Mouse (Mus musculus) gastrocnemius, postnatal 14 days (tissue): Measurements from ENCODE around the gene Gm21748. TPM values are rescaled to one million over a fixed set of nuclear protein-coding genes. Genes with fewer than 3 reads are reported as not detected.
"Not testable (repeated sequence)": the region's sequence is repeated elsewhere in the genome, so short reads cannot be mapped to it uniquely, and the experiment has no call there.

Experiments used
- DNase-seq: peaks from one replicate; pipeline ENCODE4 v3.0.0; 2021; ENCODE audit warnings: mixed read lengths
- intact Hi-C: fragments of 180-260 bp; cut with DNase I; formaldehyde crosslinking; loops from one replicate; pipeline ENCODE4 v1.15.1; 2025; ENCODE audit warnings: low total_unique reads
- long read RNA-seq, 2 experiments: library from polyadenylated mRNA; stranded (forward); transcript quantifications; one replicate each; pipeline ENCODE4 v2.0.0; 2021
- total RNA-seq, 2 experiments: library from RNA; stranded (reverse); gene quantifications; 2 replicates each; pipeline ENCODE4 v1.2.3; 2021

The Gm21748 gene
- total RNA-seq: not detected
- long read RNA-seq, experiment 1: 0 reads
- long read RNA-seq, experiment 2: 0 reads

DNA sequence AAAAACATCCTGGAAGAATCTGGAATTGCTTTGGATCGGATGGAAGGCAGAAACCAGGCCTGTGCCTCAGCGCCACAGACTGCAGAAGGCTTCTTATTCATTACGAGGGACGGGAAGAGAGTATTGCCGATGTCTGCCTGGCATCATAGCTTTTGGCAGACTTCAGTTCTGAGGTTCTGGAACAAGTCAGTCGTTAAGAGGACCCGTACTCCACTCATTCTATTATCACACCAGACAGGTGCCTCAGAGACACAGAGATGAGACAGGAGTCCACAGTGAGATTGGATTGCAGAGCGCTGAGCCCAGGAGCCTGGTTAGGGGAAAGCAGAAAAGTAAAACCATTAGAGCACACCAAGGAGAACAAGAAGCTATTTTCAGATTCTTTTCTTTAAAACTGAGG, at the start of gene Gm21748:
Gene Gm21748, minus strand, starts transcription at position 101 of the 400 bp plus-strand sequence.
- DNase-seq, intact Hi-C loops: not testable (repeated sequence)

Other genes with a start within 250 kb of the Gm21748 start
- not detected for gene Gm21860, start 84.4 kb downstream of the Gm21748 start, total RNA-seq
- not detected for gene Gm47283, start 54.4 kb downstream of the Gm21748 start, total RNA-seq